Mouse (Mus musculus) frontal cortex, postnatal 36 days (tissue): Measurements from ENCODE around the gene Ctrl.

ENCODE experiments used
- DNase-seq, 2 experiments: peaks; one replicate each; pipeline ENCODE4 v3.0.0; 2022; ENCODE audit warnings: low spot score in 2 of 2

The Ctrl gene

GRCm38 (mm10) chr8:105938306-105938669, 4.6 kb upstream of the Ctrl start, which contains the start of gene Psmb10:
TSS of gene Psmb10 (minus strand) at chr8:105938444.
- no peak for DNase-seq

GRCm38 (mm10) chr8:105937496-105938305, 4.0 kb upstream of the Ctrl start:
- DNase-seq: peak; percentile 54 to 60

GRCm38 (mm10) chr8:105936866-105937475, 3.3 kb upstream of the Ctrl start:
- DNase-seq: peak; percentile 87

GRCm38 (mm10) chr8:105935863-105936603, 2.4 kb upstream of the Ctrl start:
- DNase-seq: no peak

DNA sequence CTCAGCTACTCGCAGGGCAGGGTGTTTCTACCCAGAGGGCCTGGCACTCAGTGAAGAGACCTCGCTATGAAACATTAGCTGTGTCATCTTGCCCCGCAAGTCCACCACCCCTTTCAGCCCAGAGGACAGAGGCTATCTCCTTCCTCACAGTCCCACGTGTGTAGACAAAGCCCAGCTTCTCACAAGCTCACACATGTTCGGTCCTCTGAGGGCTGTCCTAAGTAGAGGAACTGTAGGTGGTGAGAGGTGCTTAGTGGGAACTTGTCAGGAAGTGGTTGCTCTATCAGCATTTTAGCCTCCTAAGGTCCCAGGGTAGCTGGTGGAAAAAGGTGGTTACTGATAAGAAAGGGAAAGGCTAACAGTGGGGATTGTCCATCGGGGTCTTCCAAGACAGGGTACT, 1.4 kb upstream of the Ctrl start:
- DNase-seq: no peak

GRCm38 (mm10) chr8:105932525-105932924, 1.1 kb downstream of the Ctrl start:
- DNase-seq: no peak

DNA sequence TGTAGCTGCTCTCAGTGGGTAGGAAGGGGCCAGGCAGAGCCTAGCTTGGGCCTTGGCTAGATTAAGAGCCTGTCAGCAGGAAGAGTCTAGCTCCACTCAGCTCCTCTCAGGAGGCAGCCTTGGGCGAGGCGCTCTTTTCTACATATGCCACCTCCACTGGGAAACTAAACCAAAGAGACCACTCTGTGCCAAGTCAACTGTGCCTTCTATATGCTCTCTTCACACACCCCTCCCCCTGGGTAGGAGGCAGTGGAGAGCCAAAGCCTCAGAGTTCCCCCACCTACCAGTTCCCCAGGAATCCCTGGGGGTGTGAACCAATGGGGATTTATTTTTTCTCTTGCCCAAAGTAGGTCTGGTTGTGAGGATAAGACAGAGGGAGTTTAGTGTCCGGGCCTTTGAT, 2.4 kb downstream of the Ctrl start:
- DNase-seq: peak; percentile 65 to 76

- DNase-seq: peak; percentile 85 to 88
Measured at GRCm38 (mm10) chr8:105930602-105931001, 3.1 kb downstream of the Ctrl start.

GRCm38 (mm10) chr8:105925123-105925522, 8.5 kb downstream of the Ctrl start:
- peak in 1 of 2 experiments; percentile 49 for DNase-seq

DNA sequence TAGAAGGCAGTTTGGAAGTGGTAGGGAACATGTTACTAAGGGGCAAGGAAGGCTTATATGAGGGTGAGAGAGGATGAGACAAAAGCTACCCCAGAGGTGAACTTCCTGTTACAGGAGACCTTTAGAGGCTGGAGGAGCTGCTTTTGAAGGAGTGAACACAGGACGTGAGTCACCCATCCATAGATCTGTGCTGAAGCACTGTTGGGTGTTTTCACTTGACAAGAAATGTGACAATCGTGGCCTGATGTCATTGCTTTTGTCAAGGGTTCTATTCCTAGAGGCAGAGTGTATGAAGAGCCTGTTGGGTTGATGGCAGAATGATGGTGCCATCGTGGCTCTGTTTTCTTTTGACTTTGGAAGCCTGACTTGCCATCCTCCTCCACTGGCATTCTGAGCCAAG, 14.3 kb downstream of the Ctrl start:
- DNase-seq: no peak

- no peak for DNase-seq
Measured at GRCm38 (mm10) chr8:105900941-105901616, 32.6 kb downstream of the Ctrl start.

- peak; percentile 92 to 93 for DNase-seq
Measured at GRCm38 (mm10) chr8:105900180-105900940, 33.3 kb downstream of the Ctrl start, which contains the start of gene Pskh1. TSS of gene Pskh1 (plus strand) at chr8:105900441.

- DNase-seq: no peak
Measured at GRCm38 (mm10) chr8:105897801-105898480, 35.7 kb downstream of the Ctrl start.

DNA sequence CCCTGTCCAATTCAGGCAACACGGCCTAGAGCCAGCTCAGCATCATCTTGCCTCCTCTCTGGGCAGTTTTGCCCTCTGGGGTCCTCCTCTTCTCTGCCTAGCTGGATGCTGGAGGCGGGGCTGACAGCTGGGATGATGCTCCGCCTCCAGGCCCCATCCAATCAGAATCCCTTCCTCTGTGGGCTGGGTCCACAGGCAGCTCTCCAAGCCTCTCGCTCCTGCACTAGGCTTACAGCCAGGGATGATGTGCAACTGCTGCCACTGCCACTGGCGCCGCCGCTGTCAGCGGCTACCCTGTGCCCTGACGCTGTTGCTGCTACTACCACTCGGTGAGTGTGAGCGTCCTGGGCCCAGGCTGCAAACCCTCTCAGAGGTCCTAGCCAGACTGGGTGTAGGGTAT, 40.3 kb downstream of the Ctrl start, which contains the start of gene Nrn1l:
Gene Nrn1l (plus strand): TSS at position 229 of the 400 bp plus-strand sequence.
- peak; percentile 79 to 87 for DNase-seq

- DNase-seq: peak in 1 of 2 experiments; percentile 26
Measured at GRCm38 (mm10) chr8:105892432-105892831, 41.2 kb downstream of the Ctrl start.

GRCm38 (mm10) chr8:105890870-105891269, 42.8 kb downstream of the Ctrl start:
- peak; percentile 39 to 66 for DNase-seq

GRCm38 (mm10) chr8:105889756-105890465, 43.8 kb downstream of the Ctrl start:
- no peak for DNase-seq
